Mouse (Mus musculus) ES-E14 (cell line): ENCODE results near the gene Pax5.

Source experiments
- HCFC1 ChIP-seq: IDR thresholded peaks from 2 replicates; pipeline ENCODE4 v1.6.1; 2012; ENCODE audit warnings: low read length, inconsistent platforms, borderline replicate concordance; ENCODE audit not compliant: insufficient read depth
- MAFK ChIP-seq: IDR thresholded peaks from 2 replicates; pipeline ENCODE4 v1.6.1; 2014; ENCODE audit warnings: mild to moderate bottlenecking, low read depth, low read length, inconsistent platforms; ENCODE audit not compliant: insufficient read depth

DNA sequence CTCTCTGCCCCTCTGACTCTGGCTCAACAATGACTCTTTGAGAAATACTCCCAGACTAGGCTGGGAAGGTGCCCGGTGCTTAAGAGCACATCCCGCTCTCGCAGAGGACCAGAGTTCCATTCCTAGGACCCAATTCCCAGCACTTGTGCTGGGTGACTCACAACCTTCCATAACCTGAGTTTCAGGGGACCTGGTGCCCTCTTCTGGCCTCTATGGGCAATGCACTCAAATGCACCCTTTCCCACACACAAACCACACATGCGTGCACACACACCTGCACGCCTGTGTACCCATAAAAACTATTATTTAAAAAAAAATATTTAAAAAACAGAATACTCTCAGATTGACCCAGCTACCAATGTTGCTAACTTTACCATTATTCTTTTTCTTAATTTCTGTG is 90.0 kb downstream of the Pax5 start:
- TF ChIP-seq MAFK (no peak), HCFC1 (no peak)
